Mouse (Mus musculus) embryonic facial prominence, embryonic 11.5 days (tissue): ENCODE measurements around the gene Ssna1. TPM values are rescaled to one million over a fixed set of nuclear protein-coding genes. Genes with fewer than 3 reads are reported as not detected.
A peak's percentile ranks its signal among the peaks of the same experiment; 100 is the strongest.

Experiments used
- ATAC-seq: fragments of 200-750 bp; cut with Nextera tagmentation; replicated peaks from 2 replicates; pipeline ENCODE4 v1.8.0; 2017; ENCODE audit warnings: low read depth; ENCODE audit not compliant: insufficient number of reproducible peaks, low FRiP score, low TSS enrichment
- DNase-seq: peaks from one replicate; pipeline ENCODE4 v3.0.0-alpha.2; 2015; ENCODE audit warnings: low spot score
- H3K27ac ChIP-seq: fragments of 300-500 bp; sonication (generic); replicated peaks from 2 replicates; pipeline ENCODE4 v1.5.1; 2014; ENCODE audit warnings: mild to moderate bottlenecking, low read depth, low read length, control low read depth
- H3K27me3 ChIP-seq: fragments of 300-500 bp; sonication (generic); 2 replicates; pipeline ENCODE4 v1.6.1; 2014; ENCODE audit warnings: mild to moderate bottlenecking, low read length, moderate library complexity, mixed read lengths; ENCODE audit not compliant: control insufficient read depth, insufficient read depth
- H3K36me3 ChIP-seq: fragments of 300-500 bp; sonication (generic); replicated peaks from 2 replicates; pipeline ENCODE4 v1.6.1; 2014; ENCODE audit warnings: low read depth, mild to moderate bottlenecking, low read length, moderate library complexity, mixed read lengths; ENCODE audit not compliant: control insufficient read depth, insufficient read depth
- H3K4me1 ChIP-seq: fragments of 300-500 bp; sonication (generic); 2 replicates; pipeline ENCODE4 v1.6.1; 2014; ENCODE audit warnings: low read length, mixed read lengths; ENCODE audit not compliant: control insufficient read depth, insufficient read depth
- H3K4me2 ChIP-seq: fragments of 300-500 bp; sonication (generic); 2 replicates; pipeline ENCODE4 v1.6.1; 2014; ENCODE audit warnings: low read depth, mild to moderate bottlenecking, control low read depth, low read length, moderate library complexity
- H3K4me3 ChIP-seq: fragments of 300-500 bp; sonication (generic); 2 replicates; pipeline ENCODE4 v1.5.1; 2014; ENCODE audit warnings: low read depth, low read length, control low read depth
- H3K9ac ChIP-seq: fragments of 300-500 bp; sonication (generic); replicated peaks from 2 replicates; pipeline ENCODE4 v1.6.1; 2014; ENCODE audit warnings: mild to moderate bottlenecking, control low read depth, low read length
- H3K9me3 ChIP-seq: fragments of 300-500 bp; sonication (generic); replicated peaks from 2 replicates; pipeline ENCODE4 v1.6.1; 2016; ENCODE audit warnings: mild to moderate bottlenecking, low read length, inconsistent platforms, mixed read lengths; ENCODE audit not compliant: control insufficient read depth
- WGBS: fragments of 180-500 bp; shearing (Covaris S2); extraction: QIAGEN DNeasy Blood & Tissue Kit; methylation state at CpG from one replicate; pipeline ENCODE4 v1.1.7; 2014; 5-methylcytosine and 5-hydroxymethylcytosine counted together
- polyA plus RNA-seq: library from polyadenylated mRNA; unstranded; fragments of >200 nt; fragmentation: Nextera tagmentation; extraction: Ambion mirVana; gene quantifications from 2 replicates; pipeline ENCODE4 v1.2.1, GENCODE M21; 2014

Ssna1 gene
- polyA plus RNA-seq, 1 experiment from 2014 or later: 254 TPM

- DNase-seq (no peak), ATAC-seq (no peak)
- H3K4me2 ChIP-seq: no peak overlapping the region
- no peak overlapping the region for H3K27ac ChIP-seq
- WGBS: 56% methylated on average over 12 of the region's 12 CpGs
- H3K4me3 ChIP-seq: no peak overlapping the region
- no peak overlapping the region for H3K9ac ChIP-seq
- H3K9me3 ChIP-seq: no peaks in the 10 kb centered on the region
- no peaks in the 10 kb centered on the region for H3K27me3 ChIP-seq
- no peaks in the 10 kb centered on the region for H3K36me3 ChIP-seq
- H3K4me1 ChIP-seq: no peaks in the 10 kb centered on the region
Observed at GRCm38 (mm10) chr2:25231038-25231437, 41.2 kb downstream of the Ssna1 start.

GRCm38 (mm10) chr2:25230581-25230980, 41.7 kb downstream of the Ssna1 start:
- H3K36me3 ChIP-seq: no peaks in the 10 kb centered on the region
- H3K9me3 ChIP-seq: no peaks in the 10 kb centered on the region
- no peak overlapping the region for H3K4me2 ChIP-seq
- no peak overlapping the region for H3K27ac ChIP-seq
- no peaks in the 10 kb centered on the region for H3K27me3 ChIP-seq
- peaks cover 2% of the 10 kb centered on the region; the same call in 1 of the 2 replicates for H3K4me1 ChIP-seq
- H3K9ac ChIP-seq: no peak overlapping the region
- 91% methylated on average over 7 of the region's 7 CpGs for WGBS
- ATAC-seq: no peak
- no peak for DNase-seq
- no peak overlapping the region for H3K4me3 ChIP-seq

GRCm38 (mm10) chr2:25229582-25229981, 42.7 kb downstream of the Ssna1 start:
- Histone ChIP-seq H3K36me3 (no peaks in the 10 kb centered on the region), H3K4me3 (no peak overlapping the region), H3K4me2 (no peak overlapping the region), H3K9me3 (no peaks in the 10 kb centered on the region), H3K27me3 (no peaks in the 10 kb centered on the region), H3K27ac (no peak overlapping the region), H3K4me1 (peaks cover 2% of the 10 kb centered on the region; the same call in 1 of the 2 replicates), H3K9ac (no peak overlapping the region)
- no peak for DNase-seq
- 82% methylated on average over 5 of the region's 5 CpGs for WGBS
- no peak for ATAC-seq

GRCm38 (mm10) chr2:25228995-25229530, 43.2 kb downstream of the Ssna1 start:
- Histone ChIP-seq H3K27ac (no peak overlapping the region), H3K9ac (no peak overlapping the region), H3K36me3 (no peaks in the 10 kb centered on the region), H3K4me3 (no peak overlapping the region), H3K4me2 (no peak overlapping the region; the same call in 1 of the 2 replicates), H3K9me3 (no peaks in the 10 kb centered on the region), H3K27me3 (no peaks in the 10 kb centered on the region), H3K4me1 (peaks cover 2% of the 10 kb centered on the region; the same call in 1 of the 2 replicates)
- ATAC-seq (no peak), DNase-seq (no peak)
- WGBS: 66% methylated on average over 6 of the region's 6 CpGs

GRCm38 (mm10) chr2:25228431-25228889, 43.8 kb downstream of the Ssna1 start:
- WGBS: 0% methylated on average over 7 of the region's 7 CpGs

GRCm38 (mm10) chr2:25227406-25227805, 44.8 kb downstream of the Ssna1 start:
- ATAC-seq (no peak), DNase-seq (no peak)
- no peak overlapping the region for H3K4me2 ChIP-seq
- no peak overlapping the region for H3K4me3 ChIP-seq
- peaks cover 2% of the 10 kb centered on the region; the same call in 1 of the 2 replicates for H3K4me1 ChIP-seq
- H3K36me3 ChIP-seq: no peaks in the 10 kb centered on the region
- H3K27me3 ChIP-seq: no peaks in the 10 kb centered on the region
- WGBS: 88% methylated on average over 4 of the region's 4 CpGs
- no peaks in the 10 kb centered on the region for H3K9me3 ChIP-seq
- no peak overlapping the region for H3K27ac ChIP-seq
- H3K9ac ChIP-seq: no peak overlapping the region

More at GRCm38 (mm10) chr2:25228431-25228889, 43.8 kb downstream of the Ssna1 start:
- Histone ChIP-seq H3K4me1 (peaks cover 2% of the 10 kb centered on the region; the same call in 1 of the 2 replicates), H3K9ac (0 out of 2 replicates have a peak overlapping the region, but pooled peaks have one; percentile 18), H3K9me3 (no peaks in the 10 kb centered on the region), H3K36me3 (no peaks in the 10 kb centered on the region), H3K4me2 (peak overlapping the region; percentile 23; the same call in 1 of the 2 replicates), H3K27ac (no peak overlapping the region), H3K4me3 (no peak overlapping the region), H3K27me3 (no peaks in the 10 kb centered on the region)
- ATAC-seq: no peak
- peak; percentile 86 for DNase-seq

GRCm38 (mm10) chr2:25226864-25227263, 45.4 kb downstream of the Ssna1 start:
- DNase-seq: no peak
- Histone ChIP-seq H3K9ac (no peak overlapping the region), H3K36me3 (no peaks in the 10 kb centered on the region), H3K4me2 (no peak overlapping the region), H3K4me3 (no peak overlapping the region), H3K9me3 (no peaks in the 10 kb centered on the region), H3K4me1 (peaks cover 2% of the 10 kb centered on the region; the same call in 1 of the 2 replicates), H3K27ac (no peak overlapping the region), H3K27me3 (no peaks in the 10 kb centered on the region)
- WGBS: 81% methylated on average over 5 of the region's 5 CpGs
- no peak for ATAC-seq

- ATAC-seq (no peak), DNase-seq (no peak)
- Histone ChIP-seq H3K27ac (peak overlapping the region; percentile 97; the same call in 1 of the 2 replicates), H3K27me3 (no peaks in the 10 kb centered on the region), H3K4me3 (no peak overlapping the region), H3K36me3 (no peaks in the 10 kb centered on the region), H3K9me3 (no peaks in the 10 kb centered on the region), H3K4me2 (peak overlapping the region; percentile 60), H3K4me1 (peaks cover 2% of the 10 kb centered on the region; the same call in 1 of the 2 replicates), H3K9ac (no peak overlapping the region; the same call in 1 of the 2 replicates)
- WGBS: 74% methylated on average over 8 of the region's 8 CpGs
Observed at GRCm38 (mm10) chr2:25225811-25226379, 46.3 kb downstream of the Ssna1 start.
